8 mouse cellular contexts compared by ENCODE assay signal in genomic region chr12:83770418-83771256, GRCm38 (mm10). TPM values are rescaled to one million over a fixed set of nuclear protein-coding genes. Genes with fewer than 3 reads are reported as not detected.
DNase-seq lines count a peak whose midpoint lies in the region; ATAC-seq and TF ChIP-seq lines count a peak whose summit lies in the region.

No protein-coding gene starts in this region.

- DNase-seq in cerebellum, postnatal 25 days, result peak; percentile 52 to 77
- DNase-seq in cerebellum, adult 11 months, result no peak
- peak; percentile 79 for DNase-seq in Muller cell, postnatal 12 days (ENCODE audit: inconsistent ontology term)
- DNase-seq in embryonic facial prominence, embryonic 10.5 days (ENCODE audit: low spot score), result peak; percentile 82
- DNase-seq in heart, postnatal 10 days, result peak; percentile 68 to 80
- peak; percentile 85 to 90 for DNase-seq in kidney, postnatal 25 days

- 7% methylated on average over 25 of the region's 25 CpGs for WGBS in embryonic facial prominence, embryonic 10.5 days

- peaks cover 55% of the 10 kb centered on the region for H3K4me1 ChIP-seq in embryonic facial prominence, embryonic 10.5 days
- peaks cover 22% of the 10 kb centered on the region for H3K4me1 ChIP-seq in testis, adult 2 months (ENCODE audit: control insufficient read depth, insufficient read depth, low read length)

- ATAC-seq in megakaryocyte progenitor cell, adult 5-6 weeks (replicated peaks; ENCODE audit: poor library complexity), result peak; percentile 89

- no peaks in the 10 kb centered on the region for H3K9me3 ChIP-seq in embryonic facial prominence, embryonic 10.5 days

- peak overlapping the region; percentile 35; the same call in 1 of the 2 replicates for H3K27ac ChIP-seq in embryonic facial prominence, embryonic 10.5 days (replicated peaks)
- H3K27ac ChIP-seq in testis, adult 2 months (ENCODE audit: control insufficient read depth, insufficient read depth, low read depth, low read length), result no peak overlapping the region

- H3K36me3 ChIP-seq in embryonic facial prominence, embryonic 10.5 days (replicated peaks), result no peaks in the 10 kb centered on the region
- H3K36me3 ChIP-seq in testis, adult 2 months (ENCODE audit: control insufficient read depth, insufficient read depth, low read length), result no peaks in the 10 kb centered on the region

- H3K27me3 ChIP-seq in embryonic facial prominence, embryonic 10.5 days (replicated peaks; ENCODE audit: low read depth, poor library complexity, severe bottlenecking), result peaks cover 23% of the 10 kb centered on the region
- no peaks in the 10 kb centered on the region for H3K27me3 ChIP-seq in testis, adult 2 months (ENCODE audit: control insufficient read depth, insufficient read depth, low read length)

- peak overlapping the region; percentile 38 for H3K4me3 ChIP-seq in embryonic facial prominence, embryonic 10.5 days
- H3K4me3 ChIP-seq in testis, adult 2 months (ENCODE audit: control insufficient read depth, low read depth, low read length), result peak overlapping the region; percentile 68

- TF ChIP-seq POLR2A in testis, adult 2 months (IDR thresholded peaks at IDR 0.05; ENCODE audit: control insufficient read depth, low read depth, low read length), result no peak

- intact Hi-C loops in heart, postnatal 10 days (cut with DNase I), result loop anchor here (1.0 kb wide), 1 partner anchor 57 kb away; no protein-coding TSS in a partner anchor

- peak; percentile 82 for TF ChIP-seq CTCF in testis, adult 2 months (IDR thresholded peaks at IDR 0.05; ENCODE audit: control insufficient read depth, insufficient read depth, insufficient replicate concordance, low read depth, low read length)

RNA-seq across cellular contexts. Expression of gene Papln, which starts 7.2 kb away (rescaled TPM):
- polyA plus RNA-seq in embryonic facial prominence, embryonic 10.5 days (2016; fragmentation: Nextera tagmentation; extraction: Ambion mirVana), result 0.10 and 0.29 TPM in 2 replicates
- 10 to 100 TPM; 28.6 to 28.8 TPM for total RNA-seq in heart, postnatal 10 days (2021)
- not detected in 2 replicates for total RNA-seq in megakaryocyte progenitor cell, adult 5-6 weeks (2015)
- not detected in 2 replicates for total RNA-seq in megakaryocyte progenitor cell, adult 5-6 weeks (2017)
- 7.6 and 9.9 TPM in 2 replicates for polyA plus RNA-seq in testis, adult 2 months (2012; rRNA removed)

Comparison
In these comparisons a context has a peak if more than half of its experiments do, and no peak if none do; other contexts are left out.
1. RNA of gene Papln, which starts 7.2 kb away (total RNA-seq): 28.6 to 28.8 TPM in heart, postnatal 10 days; not detected in megakaryocyte progenitor cell, adult 5-6 weeks; every median in the first group is over 10 times any median in the second.